Mouse (Mus musculus) lung, adult 2 months (tissue): ENCODE data around the gene Slfn5.

Experiments used
- CTCF ChIP-seq: fragments of 200-500 bp; IDR thresholded peaks from 2 replicates; pipeline ENCODE4 v1.5.1; 2011; ENCODE audit warnings: mild to moderate bottlenecking, low read length, control low read depth; ENCODE audit not compliant: insufficient read depth
- POLR2A ChIP-seq: fragments of 200-500 bp; IDR thresholded peaks from 2 replicates; pipeline ENCODE4 v1.6.1; 2011; ENCODE audit warnings: low read depth, mild to moderate bottlenecking, control low read depth, low read length, borderline replicate concordance; ENCODE audit errors: extremely low read depth

- TF ChIP-seq POLR2A (no peak), CTCF (no peak)
Measured at GRCm38 (mm10) chr11:82947457-82947856, 3.7 kb upstream of the Slfn5 start.
